Mouse (Mus musculus): Measurements from ENCODE around the gene Zfp105. TPM values are rescaled to one million over a fixed set of nuclear protein-coding genes. Genes with fewer than 3 reads are reported as not detected.

Gene Zfp105
- polyA plus RNA-seq (2012; rRNA removed): 0.20 and 0.23 TPM in 2 replicates

DNA sequence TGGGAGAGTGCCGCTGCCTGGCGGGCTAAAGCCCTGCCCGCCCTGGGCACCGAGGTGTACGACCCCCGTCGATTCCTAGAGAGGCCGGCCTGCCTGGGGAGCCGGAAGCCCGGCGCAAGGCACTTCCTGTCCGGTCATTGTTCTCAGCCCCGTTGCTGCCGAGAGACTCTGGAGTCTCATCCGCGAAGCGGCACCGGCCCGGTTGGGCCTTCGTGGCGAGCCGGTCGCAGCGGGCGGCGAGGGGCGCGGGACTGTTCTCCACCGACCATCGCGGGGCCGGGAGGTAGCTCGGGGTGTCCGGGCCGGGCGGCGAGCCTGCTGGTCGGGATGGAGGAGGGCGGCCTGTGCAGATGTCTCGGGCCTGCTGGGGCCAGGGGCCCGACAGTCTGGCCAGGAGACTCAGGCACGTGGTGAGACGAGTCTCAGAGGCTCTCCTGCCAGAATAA, at the start of gene Zfp105:
Zfp105 (plus strand) TSS at position 137 of the 446 bp plus-strand sequence.
- Histone ChIP-seq H3K4me1 (replicated peaks; ENCODE audit: control insufficient read depth, insufficient read depth, low read length) (no peaks in the 10 kb centered on the region), H3K27ac (ENCODE audit: control insufficient read depth, insufficient read depth, low read length) (no peak within 1 kb of the TSS), H3K4me3 (ENCODE audit: control insufficient read depth, insufficient read depth, low read length) (peak within 1 kb of the TSS; percentile 40), H3K36me3 (ENCODE audit: control insufficient read depth, insufficient read depth, low read length) (no peaks in the 10 kb centered on the region), H3K27me3 (ENCODE audit: control insufficient read depth, insufficient read depth, low read length) (peaks cover 13% of the 10 kb centered on the region)
- 11% methylated on average over 43 of the region's 43 CpGs for WGBS
- no peak for DNase-seq
- TF ChIP-seq CTCF (IDR thresholded peaks at IDR 0.05; ENCODE audit: borderline replicate concordance, control insufficient read depth, extremely low read depth, insufficient read depth, low read length, poor library complexity): no peak
- TF ChIP-seq POLR2A (IDR thresholded peaks at IDR 0.05; ENCODE audit: control insufficient read depth, extremely low read depth, insufficient read depth, low read length, poor library complexity): no peak

DNA sequence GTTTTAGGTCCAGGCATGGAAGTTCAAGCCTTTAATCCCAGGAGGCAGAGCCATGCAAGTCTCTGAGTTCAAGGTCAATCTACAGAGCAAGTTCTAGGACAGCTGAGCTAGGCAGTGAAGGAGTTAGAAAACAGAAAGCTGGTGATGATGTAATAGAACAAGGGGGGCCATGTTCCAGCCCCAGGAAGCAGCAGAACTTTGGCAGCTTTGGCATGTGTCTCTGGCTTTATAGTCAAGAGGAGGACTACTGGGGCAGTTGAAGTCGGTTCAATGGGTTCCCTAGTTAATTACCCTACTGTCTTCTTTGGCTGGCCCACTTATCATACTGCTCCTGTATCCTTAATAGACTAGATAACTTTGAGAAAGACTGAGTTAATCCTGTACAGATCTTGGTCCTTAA, 48.2 kb upstream of the Zfp105 start:
- no peak for DNase-seq
- no peaks in the 10 kb centered on the region for H3K4me1 ChIP-seq (replicated peaks; ENCODE audit: control insufficient read depth, insufficient read depth, low read length)
- no peak overlapping the region for H3K4me3 ChIP-seq (ENCODE audit: control insufficient read depth, insufficient read depth, low read length)
- H3K36me3 ChIP-seq (ENCODE audit: control insufficient read depth, insufficient read depth, low read length): no peaks in the 10 kb centered on the region
- 85% methylated on average over 1 of the region's 1 CpGs for WGBS
- TF ChIP-seq POLR2A (IDR thresholded peaks at IDR 0.05; ENCODE audit: control insufficient read depth, extremely low read depth, insufficient read depth, low read length, poor library complexity): no peak
- no peak for TF ChIP-seq CTCF (IDR thresholded peaks at IDR 0.05; ENCODE audit: borderline replicate concordance, control insufficient read depth, extremely low read depth, insufficient read depth, low read length, poor library complexity)
- H3K27me3 ChIP-seq (ENCODE audit: control insufficient read depth, insufficient read depth, low read length): no peaks in the 10 kb centered on the region
- no peak overlapping the region for H3K27ac ChIP-seq (ENCODE audit: control insufficient read depth, insufficient read depth, low read length)

DNA sequence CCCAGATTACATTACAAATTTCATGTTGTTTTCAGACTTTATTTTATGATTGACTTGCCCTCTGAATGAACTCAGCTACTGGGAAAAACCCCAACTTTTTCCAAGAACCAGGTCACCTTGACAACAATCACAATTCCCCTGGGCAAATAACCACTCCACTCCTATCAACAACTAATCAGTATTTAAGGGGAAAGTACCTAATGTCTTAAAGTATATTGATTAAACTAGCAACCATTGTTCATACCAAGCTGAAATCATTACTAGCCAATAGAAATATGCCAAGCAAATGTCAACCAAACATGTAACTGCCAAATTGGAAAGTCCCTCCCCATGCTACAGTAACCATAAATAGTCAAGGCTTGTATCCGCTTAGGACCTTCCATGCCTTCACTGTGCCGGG, 47.7 kb upstream of the Zfp105 start:
- TF ChIP-seq POLR2A (IDR thresholded peaks at IDR 0.05; ENCODE audit: control insufficient read depth, extremely low read depth, insufficient read depth, low read length, poor library complexity) (no peak), CTCF (IDR thresholded peaks at IDR 0.05; ENCODE audit: borderline replicate concordance, control insufficient read depth, extremely low read depth, insufficient read depth, low read length, poor library complexity) (no peak)
- no peak overlapping the region for H3K4me3 ChIP-seq (ENCODE audit: control insufficient read depth, insufficient read depth, low read length)
- H3K27me3 ChIP-seq (ENCODE audit: control insufficient read depth, insufficient read depth, low read length): no peaks in the 10 kb centered on the region
- no peak for DNase-seq
- 100% methylated on average over 2 of the region's 2 CpGs for WGBS
- no peaks in the 10 kb centered on the region for H3K36me3 ChIP-seq (ENCODE audit: control insufficient read depth, insufficient read depth, low read length)
- no peak overlapping the region for H3K27ac ChIP-seq (ENCODE audit: control insufficient read depth, insufficient read depth, low read length)
- no peaks in the 10 kb centered on the region for H3K4me1 ChIP-seq (replicated peaks; ENCODE audit: control insufficient read depth, insufficient read depth, low read length)

- Histone ChIP-seq H3K36me3 (ENCODE audit: control insufficient read depth, insufficient read depth, low read length) (no peaks in the 10 kb centered on the region), H3K4me3 (ENCODE audit: control insufficient read depth, insufficient read depth, low read length) (no peak within 1 kb of the TSS), H3K27ac (ENCODE audit: control insufficient read depth, insufficient read depth, low read length) (no peak within 1 kb of the TSS), H3K27me3 (ENCODE audit: control insufficient read depth, insufficient read depth, low read length) (no peaks in the 10 kb centered on the region), H3K4me1 (replicated peaks; ENCODE audit: control insufficient read depth, insufficient read depth, low read length) (peaks cover 2% of the 10 kb centered on the region; the same call in 1 of the 2 replicates)
- no peak for DNase-seq
- TF ChIP-seq CTCF (IDR thresholded peaks at IDR 0.05; ENCODE audit: borderline replicate concordance, control insufficient read depth, extremely low read depth, insufficient read depth, low read length, poor library complexity) (no peak), POLR2A (IDR thresholded peaks at IDR 0.05; ENCODE audit: control insufficient read depth, extremely low read depth, insufficient read depth, low read length, poor library complexity) (no peak)
- 94% methylated on average over 3 of the region's 3 CpGs for WGBS
Measured at GRCm38 (mm10) chr9:122885385-122885784, 37.5 kb upstream of the Zfp105 start, which contains the start of gene Zkscan7. Gene Zkscan7, plus strand, starts transcription at chr9:122885685.

- peaks cover 2% of the 10 kb centered on the region; the same call in 1 of the 2 replicates for H3K4me1 ChIP-seq (replicated peaks; ENCODE audit: control insufficient read depth, insufficient read depth, low read length)
- DNase-seq: peak; percentile 65
- no peak overlapping the region for H3K27ac ChIP-seq (ENCODE audit: control insufficient read depth, insufficient read depth, low read length)
- WGBS: 8% methylated on average over 54 of the region's 54 CpGs
- no peaks in the 10 kb centered on the region for H3K27me3 ChIP-seq (ENCODE audit: control insufficient read depth, insufficient read depth, low read length)
- peak overlapping the region; percentile 81 for H3K4me3 ChIP-seq (ENCODE audit: control insufficient read depth, insufficient read depth, low read length)
- H3K36me3 ChIP-seq (ENCODE audit: control insufficient read depth, insufficient read depth, low read length): no peaks in the 10 kb centered on the region
- peak; percentile 61; the same call in 1 of the 2 replicates for TF ChIP-seq POLR2A (IDR thresholded peaks at IDR 0.05; ENCODE audit: control insufficient read depth, extremely low read depth, insufficient read depth, low read length, poor library complexity)
- peak; percentile 59; the same call in 1 of the 2 replicates for TF ChIP-seq CTCF (IDR thresholded peaks at IDR 0.05; ENCODE audit: borderline replicate concordance, control insufficient read depth, extremely low read depth, insufficient read depth, low read length, poor library complexity)
Measured at GRCm38 (mm10) chr9:122886372-122887179, 36.3 kb upstream of the Zfp105 start.

- no peak for TF ChIP-seq CTCF (IDR thresholded peaks at IDR 0.05; ENCODE audit: borderline replicate concordance, control insufficient read depth, extremely low read depth, insufficient read depth, low read length, poor library complexity)
- TF ChIP-seq POLR2A (IDR thresholded peaks at IDR 0.05; ENCODE audit: control insufficient read depth, extremely low read depth, insufficient read depth, low read length, poor library complexity): no peak
- 87% methylated on average over 2 of the region's 2 CpGs for WGBS
- H3K4me3 ChIP-seq (ENCODE audit: control insufficient read depth, insufficient read depth, low read length): no peak overlapping the region
Measured at GRCm38 (mm10) chr9:122901047-122901446, 21.8 kb upstream of the Zfp105 start.

More at GRCm38 (mm10) chr9:122901047-122901446, 21.8 kb upstream of the Zfp105 start:
- H3K27ac ChIP-seq (ENCODE audit: control insufficient read depth, insufficient read depth, low read length): no peak overlapping the region
- no peak for DNase-seq
- H3K36me3 ChIP-seq (ENCODE audit: control insufficient read depth, insufficient read depth, low read length): no peaks in the 10 kb centered on the region
- H3K4me1 ChIP-seq (replicated peaks; ENCODE audit: control insufficient read depth, insufficient read depth, low read length): no peaks in the 10 kb centered on the region
- no peaks in the 10 kb centered on the region for H3K27me3 ChIP-seq (ENCODE audit: control insufficient read depth, insufficient read depth, low read length)

Measured in thymus, adult 2 months (tissue).